Mouse (Mus musculus) E14TG2a.4 (cell line): ENCODE data around the gene Tril.

Source experiments
- H3K27me3 ChIP-seq: 2 replicates; pipeline ENCODE4 v1.6.1; 2014; ENCODE audit warnings: low read length, control low read depth; ENCODE audit not compliant: insufficient read depth
- H3K36me3 ChIP-seq: 2 replicates; pipeline ENCODE4 v1.6.1; 2014; ENCODE audit warnings: low read length, control low read depth; ENCODE audit not compliant: insufficient read depth
- H3K4me1 ChIP-seq: replicated peaks from 2 replicates; pipeline ENCODE4 v1.6.1; 2014; ENCODE audit warnings: low read depth, low read length, control low read depth
- H3K4me3 ChIP-seq: replicated peaks from 2 replicates; pipeline ENCODE4 v1.5.1; 2014; ENCODE audit warnings: mild to moderate bottlenecking, low read length
- H3K9me3 ChIP-seq: 2 replicates; pipeline ENCODE4 v1.6.1; 2014; ENCODE audit warnings: low read length, control low read depth
- CTCF ChIP-seq: conservative IDR thresholded peaks from 2 replicates; pipeline ENCODE4 v1.5.1; 2014; ENCODE audit warnings: low read length
- NANOG ChIP-seq: IDR thresholded peaks from 2 replicates; pipeline ENCODE4 v1.6.1; 2014; ENCODE audit warnings: borderline replicate concordance, low read length, mixed read lengths
- POU5F1 ChIP-seq: IDR thresholded peaks from 2 replicates; pipeline ENCODE4 v1.6.1; 2014; ENCODE audit warnings: low read length, borderline replicate concordance

Gene Tril

DNA sequence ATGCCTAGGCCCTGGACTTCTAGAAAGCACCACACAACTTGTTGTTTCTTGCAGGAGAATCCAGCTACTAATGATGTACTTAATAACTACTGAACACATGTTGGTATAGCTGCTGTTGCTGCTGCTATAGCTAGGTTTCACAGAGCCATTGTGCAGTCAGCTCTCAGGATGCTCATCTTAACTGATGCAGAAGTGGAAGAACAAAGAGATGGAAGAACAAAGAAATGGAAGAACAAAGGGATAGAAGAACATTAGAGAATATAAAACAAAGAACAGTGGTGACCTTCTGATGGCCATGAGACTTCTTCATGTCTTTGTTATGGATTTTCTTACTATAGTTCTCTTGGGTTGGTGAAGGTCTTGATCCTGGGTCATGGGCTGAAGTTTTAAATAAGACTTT lies 6.4 kb downstream of the Tril start:
- TF ChIP-seq POU5F1 (no peak), CTCF (no peak), NANOG (peak; percentile 22; the same call in 1 of the 2 replicates)
- H3K27me3 ChIP-seq = peaks cover 34% of the 10 kb centered on the region
- peaks cover 5% of the 10 kb centered on the region; the same call in 1 of the 2 replicates for H3K9me3 ChIP-seq
- no peak overlapping the region for H3K4me3 ChIP-seq
- H3K4me1 ChIP-seq = peaks cover 21% of the 10 kb centered on the region
- H3K36me3 ChIP-seq = no peaks in the 10 kb centered on the region

- Histone ChIP-seq H3K27me3 (peaks cover 15% of the 10 kb centered on the region), H3K9me3 (peaks cover 9% of the 10 kb centered on the region), H3K4me3 (no peak overlapping the region), H3K36me3 (no peaks in the 10 kb centered on the region), H3K4me1 (peaks cover 9% of the 10 kb centered on the region)
- no peak for TF ChIP-seq CTCF
- TF ChIP-seq POU5F1 = no peak
- TF ChIP-seq NANOG = no peak
Measured at GRCm38 (mm10) chr6:53812242-53812641, 8.4 kb downstream of the Tril start.

- Histone ChIP-seq H3K4me3 (no peak overlapping the region), H3K4me1 (peaks cover 35% of the 10 kb centered on the region), H3K9me3 (peaks cover 9% of the 10 kb centered on the region), H3K36me3 (no peaks in the 10 kb centered on the region), H3K27me3 (no peaks in the 10 kb centered on the region)
- no peak for TF ChIP-seq POU5F1
- TF ChIP-seq NANOG = no peak
- no peak for TF ChIP-seq CTCF
Measured at GRCm38 (mm10) chr6:53808801-53809200, 11.8 kb downstream of the Tril start.

GRCm38 (mm10) chr6:53807185-53807584 lies 13.4 kb downstream of the Tril start:
- Histone ChIP-seq H3K4me3 (no peak overlapping the region; the same call in 1 of the 2 replicates), H3K27me3 (no peaks in the 10 kb centered on the region), H3K36me3 (no peaks in the 10 kb centered on the region), H3K4me1 (peaks cover 51% of the 10 kb centered on the region), H3K9me3 (peaks cover 4% of the 10 kb centered on the region; the same call in 1 of the 2 replicates)
- no peak for TF ChIP-seq CTCF
- TF ChIP-seq NANOG = peak; percentile 48; the same call in 1 of the 2 replicates

- TF ChIP-seq CTCF (no peak), POU5F1 (no peak), NANOG (no peak)
- H3K36me3 ChIP-seq = no peaks in the 10 kb centered on the region
- no peaks in the 10 kb centered on the region for H3K27me3 ChIP-seq
- no peak overlapping the region; the same call in 1 of the 2 replicates for H3K4me3 ChIP-seq
- peaks cover 56% of the 10 kb centered on the region for H3K4me1 ChIP-seq
- peaks cover 4% of the 10 kb centered on the region; the same call in 1 of the 2 replicates for H3K9me3 ChIP-seq
Measured at GRCm38 (mm10) chr6:53806591-53807023, 14.0 kb downstream of the Tril start.

DNA sequence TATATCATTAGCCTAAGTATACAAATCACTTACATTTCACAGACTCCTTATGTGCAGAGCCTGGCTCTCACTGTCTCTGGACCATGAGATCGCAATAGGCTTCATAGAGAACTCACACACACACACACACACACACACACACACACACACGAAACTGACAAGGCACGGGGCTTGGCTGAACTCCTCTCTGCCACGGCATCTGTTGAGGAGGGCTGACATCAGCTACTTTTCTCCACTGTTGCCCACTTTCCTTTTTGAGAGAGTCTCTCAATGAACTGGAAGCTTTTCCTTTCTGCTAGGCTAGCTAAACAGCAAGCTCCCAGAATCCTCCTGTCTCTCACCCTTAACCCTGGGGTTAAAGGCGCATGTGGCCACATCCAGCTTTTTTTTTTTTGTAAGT lies 14.6 kb downstream of the Tril start:
- TF ChIP-seq CTCF (no peak), NANOG (no peak), POU5F1 (no peak)
- no peaks in the 10 kb centered on the region for H3K36me3 ChIP-seq
- H3K4me3 ChIP-seq = no peak overlapping the region
- H3K27me3 ChIP-seq = no peaks in the 10 kb centered on the region
- peaks cover 4% of the 10 kb centered on the region; the same call in 1 of the 2 replicates for H3K9me3 ChIP-seq
- H3K4me1 ChIP-seq = peaks cover 62% of the 10 kb centered on the region

- Histone ChIP-seq H3K36me3 (no peaks in the 10 kb centered on the region), H3K4me3 (no peak overlapping the region), H3K27me3 (no peaks in the 10 kb centered on the region), H3K4me1 (peaks cover 81% of the 10 kb centered on the region), H3K9me3 (peaks cover 4% of the 10 kb centered on the region; the same call in 1 of the 2 replicates)
- no peak for TF ChIP-seq CTCF
- no peak for TF ChIP-seq NANOG
- no peak for TF ChIP-seq POU5F1
Measured at GRCm38 (mm10) chr6:53804145-53804544, 16.5 kb downstream of the Tril start.

- H3K27me3 ChIP-seq = no peaks in the 10 kb centered on the region
- peaks cover 1% of the 10 kb centered on the region; the same call in 1 of the 2 replicates for H3K9me3 ChIP-seq
- peaks cover 87% of the 10 kb centered on the region for H3K4me1 ChIP-seq
- H3K4me3 ChIP-seq = no peak overlapping the region
- TF ChIP-seq CTCF = no peak
- no peak for TF ChIP-seq POU5F1
- TF ChIP-seq NANOG = no peak
- no peaks in the 10 kb centered on the region for H3K36me3 ChIP-seq
Measured at GRCm38 (mm10) chr6:53803551-53803950, 17.1 kb downstream of the Tril start.

GRCm38 (mm10) chr6:53801893-53802286 lies 18.7 kb downstream of the Tril start:
- Histone ChIP-seq H3K4me1 (peaks cover 93% of the 10 kb centered on the region), H3K4me3 (peak overlapping the region; percentile 50), H3K27me3 (no peaks in the 10 kb centered on the region), H3K9me3 (no peaks in the 10 kb centered on the region), H3K36me3 (no peaks in the 10 kb centered on the region)
- no peak for TF ChIP-seq CTCF
- TF ChIP-seq NANOG = no peak
- TF ChIP-seq POU5F1 = no peak
